Mouse (Mus musculus) ES-Bruce4 (cell line): Measurements from ENCODE around the gene Pdcd6. TPM values are rescaled to one million over a fixed set of nuclear protein-coding genes. Genes with fewer than 3 reads are reported as not detected.

Source experiments
- H3K27ac ChIP-seq: 2 replicates; pipeline ENCODE4 v1.5.1; 2012; ENCODE audit warnings: low read length, inconsistent platforms; ENCODE audit not compliant: insufficient read depth
- H3K27me3 ChIP-seq: 2 replicates; pipeline ENCODE4 v1.6.1; 2012; ENCODE audit warnings: mild to moderate bottlenecking, low read length, inconsistent platforms; ENCODE audit not compliant: control insufficient read depth, poor library complexity, insufficient read depth, severe bottlenecking
- H3K36me3 ChIP-seq: 2 replicates; pipeline ENCODE4 v1.6.1; 2012; ENCODE audit warnings: inconsistent platforms, mild to moderate bottlenecking, low read length, moderate library complexity; ENCODE audit not compliant: control insufficient read depth, poor library complexity, insufficient read depth, severe bottlenecking
- H3K4me1 ChIP-seq: one replicate; pipeline ENCODE4 v1.8.1; 2011; ENCODE audit warnings: low read length; ENCODE audit not compliant: control insufficient read depth, insufficient read depth
- H3K4me3 ChIP-seq: 2 replicates; pipeline ENCODE4 v1.5.1; 2011; ENCODE audit warnings: low read depth, mild to moderate bottlenecking, low read length
- H3K9ac ChIP-seq: 2 replicates; pipeline ENCODE4 v1.6.1; 2012; ENCODE audit warnings: low read depth, mild to moderate bottlenecking, inconsistent platforms; ENCODE audit not compliant: poor library complexity, severe bottlenecking
- H3K9me3 ChIP-seq: replicated peaks from 2 replicates; pipeline ENCODE4 v1.6.1; 2012; ENCODE audit warnings: mild to moderate bottlenecking, low read length, inconsistent platforms; ENCODE audit not compliant: control insufficient read depth, poor library complexity, insufficient read depth, severe bottlenecking
- CTCF ChIP-seq: IDR thresholded peaks from one replicate; pipeline ENCODE4 v1.8.1; 2011; ENCODE audit warnings: low read depth, low read length
- EP300 ChIP-seq: IDR thresholded peaks from 2 replicates; pipeline ENCODE4 v1.6.1; 2011; ENCODE audit warnings: low read depth, low read length; ENCODE audit not compliant: insufficient read depth
- POLR2A ChIP-seq: IDR thresholded peaks from one replicate; pipeline ENCODE4 v1.8.1; 2011; ENCODE audit warnings: low read length; ENCODE audit not compliant: insufficient read depth
- polyA plus RNA-seq: library from polyadenylated mRNA; stranded (reverse); fragments of >200 nt; gene quantifications from 2 replicates; pipeline ENCODE4 v1.2.4, GENCODE M21; 2011; ENCODE audit warnings: low read depth; ENCODE audit not compliant: missing spikeins, insufficient read depth, insufficient read length

Gene Pdcd6
- 88.7 and 97.1 TPM in 2 replicates for polyA plus RNA-seq

GRCm38 (mm10) chr13:74317170-74317849 lies at the start of gene Pdcd6:
Pdcd6 (minus strand) TSS chr13:74317580.
- no peaks in the 10 kb centered on the region for H3K9me3 ChIP-seq
- H3K27ac ChIP-seq: no peak within 1 kb of the TSS; the same call in 1 of the 2 replicates
- H3K9ac ChIP-seq: peak within 1 kb of the TSS; percentile 88
- TF ChIP-seq CTCF (no peak), EP300 (no peak), POLR2A (no peak)
- H3K27me3 ChIP-seq: no peaks in the 10 kb centered on the region
- H3K4me1 ChIP-seq: no peaks in the 10 kb centered on the region
- H3K36me3 ChIP-seq: peaks cover 4% of the 10 kb centered on the region
- peak within 1 kb of the TSS; percentile 98 for H3K4me3 ChIP-seq

GRCm38 (mm10) chr13:74363859-74364235 lies 46.5 kb upstream of the Pdcd6 start, which contains the start of gene Lrrc14b:
Lrrc14b (minus strand) TSS chr13:74364005.
- no peaks in the 10 kb centered on the region for H3K4me1 ChIP-seq
- TF ChIP-seq POLR2A (no peak), EP300 (no peak), CTCF (no peak)
- H3K9ac ChIP-seq: no peak within 1 kb of the TSS
- H3K27me3 ChIP-seq: no peaks in the 10 kb centered on the region
- H3K36me3 ChIP-seq: peaks cover 2% of the 10 kb centered on the region; the same call in 1 of the 2 replicates
- no peak within 1 kb of the TSS for H3K27ac ChIP-seq
- H3K9me3 ChIP-seq: no peaks in the 10 kb centered on the region
- H3K4me3 ChIP-seq: no peak within 1 kb of the TSS

GRCm38 (mm10) chr13:74363176-74363858 lies 45.9 kb upstream of the Pdcd6 start:
- H3K9me3 ChIP-seq: no peaks in the 10 kb centered on the region
- H3K27ac ChIP-seq: no peak overlapping the region
- H3K4me1 ChIP-seq: no peaks in the 10 kb centered on the region
- H3K4me3 ChIP-seq: no peak overlapping the region
- H3K36me3 ChIP-seq: peaks cover 7% of the 10 kb centered on the region
- H3K27me3 ChIP-seq: no peaks in the 10 kb centered on the region
- no peak overlapping the region for H3K9ac ChIP-seq
- TF ChIP-seq POLR2A (no peak), CTCF (no peak), EP300 (no peak)

GRCm38 (mm10) chr13:74362218-74362617 lies 44.8 kb upstream of the Pdcd6 start:
- H3K9me3 ChIP-seq: no peaks in the 10 kb centered on the region
- no peak overlapping the region for H3K4me3 ChIP-seq
- no peaks in the 10 kb centered on the region for H3K4me1 ChIP-seq
- no peaks in the 10 kb centered on the region for H3K27me3 ChIP-seq
- peaks cover 13% of the 10 kb centered on the region for H3K36me3 ChIP-seq
- TF ChIP-seq EP300: no peak
- TF ChIP-seq CTCF: no peak
- TF ChIP-seq POLR2A: no peak
- H3K27ac ChIP-seq: no peak overlapping the region
- H3K9ac ChIP-seq: no peak overlapping the region

- TF ChIP-seq EP300 (no peak), CTCF (no peak), POLR2A (no peak)
- peaks cover 35% of the 10 kb centered on the region for H3K36me3 ChIP-seq
- no peak overlapping the region for H3K9ac ChIP-seq
- no peaks in the 10 kb centered on the region for H3K27me3 ChIP-seq
- no peak overlapping the region for H3K27ac ChIP-seq
- H3K4me1 ChIP-seq: no peaks in the 10 kb centered on the region
- H3K4me3 ChIP-seq: no peak overlapping the region
- H3K9me3 ChIP-seq: no peaks in the 10 kb centered on the region
Measured at GRCm38 (mm10) chr13:74356491-74356890, 39.1 kb upstream of the Pdcd6 start.

GRCm38 (mm10) chr13:74350435-74350906 lies 33.1 kb upstream of the Pdcd6 start:
- no peak for TF ChIP-seq POLR2A
- no peak for TF ChIP-seq CTCF
- Histone ChIP-seq H3K9ac (peak overlapping the region; percentile 61), H3K27me3 (no peaks in the 10 kb centered on the region), H3K36me3 (peaks cover 13% of the 10 kb centered on the region), H3K4me3 (peak overlapping the region; percentile 87), H3K4me1 (no peaks in the 10 kb centered on the region), H3K9me3 (no peaks in the 10 kb centered on the region), H3K27ac (no peak overlapping the region)
